Mouse (Mus musculus) neural tube, embryonic 13.5 days (tissue): ENCODE measurements at regions not wholly inside any gene's neighbourhood (a gene's known extent, or its start where the extent isn't known, plus 50 kb on each side); places are given as distances from the start of the nearest gene placed in this dataset.
"Not testable (repeated sequence)": the region's sequence is repeated elsewhere in the genome, so short reads cannot be mapped to it uniquely, and the experiment has no call there.

ENCODE experiments used
- ATAC-seq: fragments of 200-750 bp; cut with Nextera tagmentation; 2 replicates; pipeline ENCODE4 v1.8.0; 2017; ENCODE audit warnings: low read depth, mild to moderate bottlenecking, moderate TSS enrichment, moderate library complexity
- H3K27ac ChIP-seq: fragments of 300-500 bp; sonication (generic); replicated peaks from 2 replicates; pipeline ENCODE4 v1.5.1; 2015; ENCODE audit warnings: moderate library complexity, mild to moderate bottlenecking, inconsistent platforms
- H3K27me3 ChIP-seq: fragments of 300-500 bp; sonication (generic); 2 replicates; pipeline ENCODE4 v1.6.1; 2015; ENCODE audit warnings: mild to moderate bottlenecking, inconsistent platforms
- H3K36me3 ChIP-seq: fragments of 300-500 bp; sonication (generic); 2 replicates; pipeline ENCODE4 v1.6.1; 2015; ENCODE audit warnings: mild to moderate bottlenecking, inconsistent platforms
- H3K4me1 ChIP-seq: fragments of 300-500 bp; sonication (generic); replicated peaks from 2 replicates; pipeline ENCODE4 v1.6.1; 2015; ENCODE audit warnings: inconsistent platforms
- H3K4me2 ChIP-seq: fragments of 300-500 bp; sonication (generic); 2 replicates; pipeline ENCODE4 v1.6.1; 2015; ENCODE audit warnings: inconsistent platforms, mild to moderate bottlenecking, moderate library complexity
- H3K4me3 ChIP-seq: fragments of 300-500 bp; sonication (generic); 2 replicates; pipeline ENCODE4 v1.5.1; 2015; ENCODE audit warnings: mild to moderate bottlenecking, inconsistent platforms
- H3K9ac ChIP-seq: fragments of 300-500 bp; sonication (generic); 2 replicates; pipeline ENCODE4 v1.6.1; 2015; ENCODE audit warnings: moderate library complexity, mild to moderate bottlenecking, inconsistent platforms
- H3K9me3 ChIP-seq: fragments of 300-500 bp; sonication (generic); 2 replicates; pipeline ENCODE4 v1.6.1; 2016; ENCODE audit warnings: inconsistent platforms
- WGBS: fragments of 180-500 bp; shearing (Covaris S2); methylation state at CpG from one replicate; pipeline ENCODE4 v1.1.7; 2015; 5-methylcytosine and 5-hydroxymethylcytosine counted together

DNA sequence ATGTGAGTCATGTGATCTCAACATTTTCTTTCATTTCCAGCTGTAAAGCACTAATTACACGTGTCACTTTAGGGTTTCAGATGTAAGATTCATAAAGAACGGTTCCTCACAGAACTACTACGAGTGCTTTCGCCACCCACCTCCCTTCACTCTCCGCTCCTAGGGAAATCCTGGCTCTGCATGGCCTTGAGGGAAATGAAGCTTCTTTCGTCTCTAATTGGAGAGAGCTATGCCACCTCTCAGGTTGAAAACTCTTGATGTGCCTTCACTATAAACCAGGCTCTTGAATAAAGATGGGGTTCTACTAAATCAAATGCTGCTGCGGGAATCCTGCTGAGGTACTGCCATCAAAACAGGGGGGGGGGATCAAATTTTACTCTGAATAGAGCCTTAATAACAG lies 686.0 kb upstream of the Hs3st1 start:
- Histone ChIP-seq H3K27ac (no peak overlapping the region), H3K27me3 (no peaks in the 10 kb centered on the region), H3K9ac (no peak overlapping the region), H3K4me1 (no peaks in the 10 kb centered on the region), H3K4me3 (no peak overlapping the region), H3K4me2 (no peak overlapping the region), H3K36me3 (no peaks in the 10 kb centered on the region), H3K9me3 (no peaks in the 10 kb centered on the region)
- ATAC-seq, result no peak
- WGBS, result 72% methylated on average over 7 of the region's 7 CpGs

DNA sequence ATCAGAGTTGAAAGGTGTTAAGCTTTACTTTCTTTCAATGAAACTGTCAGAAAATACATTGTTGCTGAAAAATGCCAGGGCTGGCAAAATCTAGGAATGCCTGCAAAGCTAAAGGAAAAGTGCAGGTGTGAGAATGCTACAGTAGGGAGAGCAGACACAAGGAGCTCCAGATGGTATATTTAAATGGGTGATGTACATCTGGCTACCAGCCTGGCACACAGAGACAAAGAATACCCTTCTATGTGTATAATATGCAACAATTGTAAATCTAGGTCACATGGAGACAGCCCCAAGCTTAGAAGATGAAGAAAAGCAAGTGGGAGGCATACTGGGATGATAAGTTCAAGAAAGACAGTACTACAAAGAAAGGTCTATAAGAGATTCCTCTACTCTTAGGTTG lies 647.4 kb upstream of the Hs3st1 start:
- no peaks in the 10 kb centered on the region for H3K4me1 ChIP-seq
- no peak overlapping the region for H3K9ac ChIP-seq
- no peaks in the 10 kb centered on the region for H3K36me3 ChIP-seq
- no peak overlapping the region for H3K27ac ChIP-seq
- no peaks in the 10 kb centered on the region for H3K9me3 ChIP-seq
- ATAC-seq, result no peak
- H3K27me3 ChIP-seq, result no peaks in the 10 kb centered on the region
- H3K4me3 ChIP-seq, result no peak overlapping the region
- H3K4me2 ChIP-seq, result no peak overlapping the region

DNA sequence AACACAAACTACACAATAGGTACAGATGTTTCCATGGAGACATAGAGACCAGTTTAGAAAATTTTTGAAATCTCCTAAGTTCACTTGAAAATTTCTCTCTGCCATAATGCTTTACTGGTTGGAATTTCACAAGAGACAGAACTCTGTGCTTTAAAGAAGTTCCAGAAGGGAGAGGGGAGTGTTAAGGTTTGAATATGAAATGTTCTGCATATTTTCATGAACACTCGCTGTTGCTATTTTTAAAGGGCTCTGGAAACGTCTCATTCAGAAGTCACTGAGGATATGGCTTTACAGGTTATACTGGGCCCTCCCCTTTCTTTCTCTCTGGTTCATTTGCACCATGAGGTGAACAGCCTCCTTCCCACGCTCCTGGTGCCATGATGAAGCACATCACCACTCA lies 639.5 kb upstream of the Hs3st1 start:
- no peak for ATAC-seq
- Histone ChIP-seq H3K27me3 (no peaks in the 10 kb centered on the region), H3K4me1 (no peaks in the 10 kb centered on the region), H3K4me2 (no peak overlapping the region), H3K27ac (no peak overlapping the region), H3K9ac (no peak overlapping the region), H3K4me3 (no peak overlapping the region), H3K36me3 (no peaks in the 10 kb centered on the region), H3K9me3 (no peaks in the 10 kb centered on the region)
- 72% methylated on average over 3 of the region's 3 CpGs for WGBS

DNA sequence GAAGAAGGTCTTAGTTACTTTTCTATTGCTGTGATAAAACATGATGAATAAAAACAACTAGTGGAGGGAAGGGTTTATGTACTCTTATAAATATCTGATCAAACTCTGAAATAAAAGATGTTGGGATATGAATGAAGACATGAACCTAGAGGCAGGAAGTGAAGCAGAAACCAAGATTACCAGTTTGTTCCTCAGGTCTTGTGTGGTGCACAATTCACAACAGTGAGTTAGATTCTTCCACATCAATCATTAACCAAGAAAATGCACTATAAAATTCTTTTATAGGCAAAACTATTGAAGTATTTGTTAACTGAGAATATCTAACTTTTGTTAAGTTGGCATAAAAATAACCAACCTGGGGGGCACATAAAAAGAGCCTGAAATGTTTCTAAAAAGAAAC lies 634.3 kb upstream of the Hs3st1 start:
- no peak for ATAC-seq
- no peaks in the 10 kb centered on the region for H3K36me3 ChIP-seq
- H3K9me3 ChIP-seq, result no peaks in the 10 kb centered on the region
- H3K4me1 ChIP-seq, result no peaks in the 10 kb centered on the region
- no peak overlapping the region for H3K4me2 ChIP-seq
- no peak overlapping the region for H3K4me3 ChIP-seq
- H3K27ac ChIP-seq, result no peak overlapping the region
- no peaks in the 10 kb centered on the region for H3K27me3 ChIP-seq
- H3K9ac ChIP-seq, result no peak overlapping the region

GRCm38 (mm10) chr5:40366956-40367355 lies 611.7 kb upstream of the Hs3st1 start:
- Histone ChIP-seq H3K27me3 (no peaks in the 10 kb centered on the region), H3K4me2 (no peak overlapping the region), H3K9ac (no peak overlapping the region), H3K4me1 (no peaks in the 10 kb centered on the region), H3K36me3 (no peaks in the 10 kb centered on the region), H3K4me3 (no peak overlapping the region), H3K9me3 (no peaks in the 10 kb centered on the region), H3K27ac (no peak overlapping the region)
- no peak for ATAC-seq
- 95% methylated on average over 1 of the region's 1 CpGs for WGBS

DNA sequence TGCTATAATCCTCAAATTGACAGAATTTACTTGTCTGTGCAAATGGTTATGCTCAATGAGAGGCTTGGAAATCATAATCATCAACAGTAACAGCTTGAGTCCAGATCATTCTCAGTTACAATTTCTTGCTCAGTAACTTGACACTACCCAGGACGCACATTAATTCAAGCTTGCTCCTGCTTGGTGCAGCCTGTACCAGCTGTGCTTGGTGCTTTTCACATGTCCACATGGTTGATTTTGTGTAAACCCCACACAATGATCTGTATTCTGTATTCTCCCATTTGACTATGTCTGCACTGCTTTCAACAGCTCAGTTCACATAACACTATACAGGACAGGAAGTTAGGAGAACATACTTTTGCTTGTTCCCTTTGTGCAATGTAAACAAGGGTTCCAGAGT lies 576.0 kb upstream of the Hs3st1 start:
- 0 out of 2 replicates have a peak, but pooled peaks have one; percentile 32 for ATAC-seq
- Histone ChIP-seq H3K27me3 (no peaks in the 10 kb centered on the region), H3K4me3 (no peak overlapping the region), H3K27ac (no peak overlapping the region), H3K36me3 (no peaks in the 10 kb centered on the region), H3K4me2 (no peak overlapping the region), H3K4me1 (no peaks in the 10 kb centered on the region), H3K9me3 (no peaks in the 10 kb centered on the region), H3K9ac (no peak overlapping the region)
- WGBS, result 63% methylated on average over 1 of the region's 1 CpGs

- no peak overlapping the region for H3K4me2 ChIP-seq
- WGBS, result 69% methylated on average over 5 of the region's 5 CpGs
- ATAC-seq, result no peak
Observed at GRCm38 (mm10) chr5:40308510-40308909, 553.2 kb upstream of the Hs3st1 start.

GRCm38 (mm10) chr5:40304777-40305176 lies 549.5 kb upstream of the Hs3st1 start:
- not testable (repeated sequence) for H3K36me3 ChIP-seq, ATAC-seq, H3K9ac ChIP-seq, H3K4me1 ChIP-seq, H3K4me2 ChIP-seq, H3K4me3 ChIP-seq, H3K27me3 ChIP-seq, H3K27ac ChIP-seq, H3K9me3 ChIP-seq
- 86% methylated on average over 2 of the region's 2 CpGs for WGBS

More at GRCm38 (mm10) chr5:40308510-40308909, 553.2 kb upstream of the Hs3st1 start:
- H3K9me3 ChIP-seq, result no peaks in the 10 kb centered on the region
- H3K27ac ChIP-seq, result no peak overlapping the region
- no peak overlapping the region for H3K4me3 ChIP-seq
- H3K4me1 ChIP-seq, result no peaks in the 10 kb centered on the region
- no peak overlapping the region for H3K9ac ChIP-seq
- H3K36me3 ChIP-seq, result no peaks in the 10 kb centered on the region
- H3K27me3 ChIP-seq, result no peaks in the 10 kb centered on the region

DNA sequence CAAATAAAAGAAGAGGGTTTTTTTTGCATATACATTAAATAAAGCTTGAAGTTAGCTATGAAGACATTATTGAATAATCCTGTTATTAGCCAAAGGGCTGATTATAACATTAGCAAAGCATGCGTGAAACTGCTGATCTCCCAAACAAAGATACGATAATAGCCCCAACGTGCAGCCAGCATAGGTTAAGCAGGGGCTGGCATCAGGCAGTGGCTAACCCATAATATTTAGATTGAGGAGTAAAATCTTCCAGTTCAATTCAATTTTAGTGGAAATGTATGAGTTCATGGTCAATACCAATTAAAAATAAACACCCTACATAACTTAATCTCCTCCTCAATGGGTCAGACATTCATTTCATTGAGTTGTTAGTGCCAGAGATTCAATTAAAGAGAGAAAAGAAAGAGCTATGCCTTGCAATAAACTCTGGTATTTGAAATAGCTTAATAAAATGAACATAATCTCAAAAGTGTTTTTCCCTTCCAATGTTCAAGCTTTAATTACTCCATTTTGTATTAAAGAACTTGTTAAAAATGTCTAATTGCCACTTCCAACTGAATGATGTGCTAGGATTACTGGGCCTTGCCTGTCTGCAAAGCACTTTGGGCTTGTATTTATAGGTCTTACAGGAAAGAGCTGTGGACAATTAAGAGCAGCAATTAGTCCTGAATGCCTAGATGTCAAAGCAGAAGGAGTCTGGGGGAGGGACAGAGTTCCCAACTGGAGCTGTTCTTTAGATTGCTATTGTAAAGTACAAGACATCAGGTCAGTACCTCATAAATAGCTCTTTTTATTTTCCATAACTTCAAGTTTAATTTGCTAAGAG lies 539.8 kb upstream of the Hs3st1 start:
- no peaks in the 10 kb centered on the region for H3K9me3 ChIP-seq
- H3K4me3 ChIP-seq, result no peak overlapping the region
- H3K27me3 ChIP-seq, result no peaks in the 10 kb centered on the region
- no peaks in the 10 kb centered on the region for H3K36me3 ChIP-seq
- WGBS, result 73% methylated on average over 3 of the region's 3 CpGs
- no peak; the same call in 1 of the 2 replicates for ATAC-seq
- H3K4me2 ChIP-seq, result no peak overlapping the region
- no peak overlapping the region for H3K27ac ChIP-seq
- H3K4me1 ChIP-seq, result no peaks in the 10 kb centered on the region
- no peak overlapping the region for H3K9ac ChIP-seq

- no peak for ATAC-seq
- Histone ChIP-seq H3K4me1 (no peaks in the 10 kb centered on the region), H3K27ac (no peak overlapping the region), H3K4me3 (no peak overlapping the region), H3K4me2 (no peak overlapping the region), H3K9me3 (no peaks in the 10 kb centered on the region), H3K9ac (no peak overlapping the region), H3K27me3 (no peaks in the 10 kb centered on the region), H3K36me3 (no peaks in the 10 kb centered on the region)
- 53% methylated on average over 2 of the region's 2 CpGs for WGBS
Observed at GRCm38 (mm10) chr5:40282330-40282729, 527.1 kb upstream of the Hs3st1 start.

DNA sequence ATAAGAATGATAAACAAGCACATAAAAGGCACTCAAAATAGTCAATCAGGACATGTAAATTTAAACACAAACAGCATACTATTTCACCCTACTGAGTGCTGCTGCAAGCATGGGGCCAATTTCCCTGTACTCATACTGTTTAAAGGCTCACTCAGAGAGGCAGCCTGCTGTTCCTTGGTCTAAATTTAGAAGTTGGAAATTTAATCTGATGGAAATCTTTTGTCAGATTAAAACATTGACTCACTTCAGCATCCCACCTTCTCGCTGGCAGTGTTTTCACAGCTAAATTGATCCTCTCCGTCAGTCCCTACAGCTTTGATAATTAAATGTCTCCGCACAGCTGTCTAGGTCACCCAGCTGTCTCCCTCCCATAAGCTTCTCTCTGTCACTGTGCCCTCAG lies 491.4 kb upstream of the Hs3st1 start:
- Histone ChIP-seq H3K4me3 (no peak overlapping the region), H3K4me2 (no peak overlapping the region), H3K4me1 (no peaks in the 10 kb centered on the region), H3K9ac (no peak overlapping the region), H3K9me3 (no peaks in the 10 kb centered on the region), H3K27ac (no peak overlapping the region), H3K36me3 (no peaks in the 10 kb centered on the region), H3K27me3 (no peaks in the 10 kb centered on the region)
- no peak for ATAC-seq
- 86% methylated on average over 3 of the region's 3 CpGs for WGBS
